Mouse (Mus musculus) kidney, postnatal 10 days (tissue): ENCODE measurements at regions not wholly inside any gene's neighbourhood (a gene's known extent, or its start where the extent isn't known, plus 50 kb on each side); places are given as distances from the start of the nearest gene placed in this dataset.

Experiments
- DNase-seq: peaks from one replicate; pipeline ENCODE4 v3.0.0; 2021; ENCODE audit warnings: mixed read lengths

- DNase-seq = peak; percentile 25
These were observed 82.8 kb upstream of the Galnt15 start for GRCm38 (mm10) chr14:31946032-31946431.

- DNase-seq = no peak
These were observed 81.5 kb upstream of the Galnt15 start for GRCm38 (mm10) chr14:31947246-31947645.

GRCm38 (mm10) chr14:31951894-31952293 is 76.9 kb upstream of the Galnt15 start:
- no peak for DNase-seq

- DNase-seq = no peak
These were observed 75.0 kb upstream of the Galnt15 start for GRCm38 (mm10) chr14:31953783-31954182.

GRCm38 (mm10) chr14:31954945-31955344 is 73.8 kb upstream of the Galnt15 start:
- DNase-seq = peak; percentile 93

GRCm38 (mm10) chr14:31957211-31957638 is 71.6 kb upstream of the Galnt15 start:
- no peak for DNase-seq

GRCm38 (mm10) chr14:31960201-31960854 is 68.5 kb upstream of the Galnt15 start:
- no peak for DNase-seq

GRCm38 (mm10) chr14:31961442-31961841 is 67.3 kb upstream of the Galnt15 start:
- DNase-seq = peak; percentile 43

GRCm38 (mm10) chr14:31963131-31963911 is 65.5 kb upstream of the Galnt15 start:
- DNase-seq = peak; percentile 23

- no peak for DNase-seq
These were observed 64.7 kb upstream of the Galnt15 start for GRCm38 (mm10) chr14:31964076-31964475.

GRCm38 (mm10) chr14:31964831-31965230 is 64.0 kb upstream of the Galnt15 start:
- DNase-seq = no peak

GRCm38 (mm10) chr14:31969531-31969930 is 59.3 kb upstream of the Galnt15 start:
- DNase-seq = no peak

GRCm38 (mm10) chr14:31970245-31970830 is 58.5 kb upstream of the Galnt15 start:
- DNase-seq = no peak

- DNase-seq = no peak
These were observed 57.9 kb upstream of the Galnt15 start for GRCm38 (mm10) chr14:31970851-31971250.

GRCm38 (mm10) chr14:31973702-31974101 is 55.1 kb upstream of the Galnt15 start:
- no peak for DNase-seq

- DNase-seq = no peak
These were observed 50.6 kb upstream of the Galnt15 start for GRCm38 (mm10) chr14:31978196-31978595.

- DNase-seq = no peak
These were observed 50.1 kb upstream of the Galnt15 start for GRCm38 (mm10) chr14:31978690-31979089.
